Mouse (Mus musculus) stomach, postnatal 0 days (tissue): ENCODE results near the gene Hoxb3. TPM values are rescaled to one million over a fixed set of nuclear protein-coding genes. Genes with fewer than 3 reads are reported as not detected.

Source experiments
- ATAC-seq: fragments of 200-750 bp; cut with Nextera tagmentation; 2 replicates; pipeline ENCODE4 v1.8.0; 2017; ENCODE audit not compliant: low FRiP score, low TSS enrichment
- DNase-seq: peaks from one replicate; pipeline ENCODE4 v3.0.0-alpha.2; 2016; ENCODE audit warnings: low spot score
- H3K27ac ChIP-seq: fragments of 300-500 bp; sonication (generic); replicated peaks from 2 replicates; pipeline ENCODE4 v1.5.1; 2014; ENCODE audit warnings: mild to moderate bottlenecking, control low read depth
- H3K27me3 ChIP-seq: fragments of 300-500 bp; sonication (generic); 2 replicates; pipeline ENCODE4 v1.6.1; 2014; ENCODE audit warnings: low read length; ENCODE audit not compliant: control insufficient read depth, insufficient read depth
- H3K36me3 ChIP-seq: fragments of 300-500 bp; sonication (generic); 2 replicates; pipeline ENCODE4 v1.6.1; 2014; ENCODE audit warnings: low read length, mixed read lengths; ENCODE audit not compliant: control insufficient read depth, insufficient read depth
- H3K4me1 ChIP-seq: fragments of 300-500 bp; sonication (generic); replicated peaks from 2 replicates; pipeline ENCODE4 v1.6.1; 2014; ENCODE audit warnings: antibody characterized with exemption; ENCODE audit not compliant: control insufficient read depth, insufficient read depth
- H3K4me2 ChIP-seq: fragments of 300-500 bp; sonication (generic); replicated peaks from 2 replicates; pipeline ENCODE4 v1.6.1; 2014; ENCODE audit warnings: low read depth, mild to moderate bottlenecking, control low read depth, moderate library complexity
- H3K4me3 ChIP-seq: fragments of 300-500 bp; sonication (generic); 2 replicates; pipeline ENCODE4 v1.5.1; 2014; ENCODE audit warnings: low read depth, low read length, control low read depth
- H3K9ac ChIP-seq: fragments of 300-500 bp; sonication (generic); 2 replicates; pipeline ENCODE4 v1.6.1; 2014; ENCODE audit warnings: mild to moderate bottlenecking, low read length, control low read depth, mixed read lengths
- H3K9me3 ChIP-seq: fragments of 300-500 bp; sonication (generic); 2 replicates; pipeline ENCODE4 v1.6.1; 2016; ENCODE audit warnings: low read length; ENCODE audit not compliant: control insufficient read depth
- CTCF ChIP-seq: IDR thresholded peaks from 2 replicates; pipeline ENCODE4 v1.5.1; 2016; ENCODE audit warnings: antibody characterized with exemption, low read depth, mild to moderate bottlenecking, moderate library complexity
- EP300 ChIP-seq: optimal IDR thresholded peaks from 2 replicates; pipeline ENCODE3; 2016; ENCODE audit warnings: antibody characterized with exemption
- WGBS: fragments of 180-500 bp; shearing (Covaris S2); extraction: QIAGEN DNeasy Blood & Tissue Kit; methylation state at CpG from one replicate; pipeline ENCODE4 v1.1.7; 2014; 5-methylcytosine and 5-hydroxymethylcytosine counted together
- polyA plus RNA-seq: library from polyadenylated mRNA; unstranded; fragments of >200 nt; fragmentation: Nextera tagmentation; extraction: Ambion mirVana; gene quantifications from 2 replicates; pipeline ENCODE4 v1.2.1, GENCODE M21; 2015

The Hoxb3 gene
- polyA plus RNA-seq = 0.94 and 0.97 TPM in 2 replicates

GRCm38 (mm10) chr11:96323154-96323553, at the start of gene Hoxb3:
Hoxb3 (plus strand) TSS chr11:96323326.
- ATAC-seq = no peak
- no peak for DNase-seq
- WGBS = 32% methylated on average over 10 of the region's 10 CpGs
- H3K27me3 ChIP-seq = no peaks in the 10 kb centered on the region; the same call in 1 of the 2 replicates
- no peaks in the 10 kb centered on the region for H3K9me3 ChIP-seq
- H3K4me2 ChIP-seq = peak within 1 kb of the TSS; percentile 64
- H3K36me3 ChIP-seq = no peaks in the 10 kb centered on the region
- H3K4me3 ChIP-seq = peak within 1 kb of the TSS; percentile 24
- H3K27ac ChIP-seq = peak within 1 kb of the TSS; percentile 84
- H3K9ac ChIP-seq = peak within 1 kb of the TSS; percentile 53
- H3K4me1 ChIP-seq = no peaks in the 10 kb centered on the region
- TF ChIP-seq CTCF (no peak), EP300 (no peak)

- no peak for ATAC-seq
- no peak overlapping the region for H3K4me2 ChIP-seq
- 19% methylated on average over 10 of the region's 10 CpGs for WGBS
These were observed 48.7 kb upstream of the Hoxb3 start for GRCm38 (mm10) chr11:96274428-96274827.

GRCm38 (mm10) chr11:96275896-96276295, 47.2 kb upstream of the Hoxb3 start:
- no peak overlapping the region for H3K27ac ChIP-seq
- TF ChIP-seq CTCF (no peak), EP300 (no peak)
- no peaks in the 10 kb centered on the region for H3K36me3 ChIP-seq
- H3K9ac ChIP-seq = no peak overlapping the region
- H3K4me3 ChIP-seq = no peak overlapping the region
- no peaks in the 10 kb centered on the region for H3K9me3 ChIP-seq
- H3K4me2 ChIP-seq = no peak overlapping the region
- peaks cover 46% of the 10 kb centered on the region for H3K27me3 ChIP-seq
- DNase-seq (no peak), ATAC-seq (no peak)
- 22% methylated on average over 4 of the region's 4 CpGs for WGBS
- no peaks in the 10 kb centered on the region; the same call in 1 of the 2 replicates for H3K4me1 ChIP-seq

More at GRCm38 (mm10) chr11:96274428-96274827, 48.7 kb upstream of the Hoxb3 start:
- Histone ChIP-seq H3K27me3 (peaks cover 46% of the 10 kb centered on the region), H3K4me3 (no peak overlapping the region), H3K27ac (no peak overlapping the region), H3K9me3 (no peaks in the 10 kb centered on the region), H3K4me1 (no peaks in the 10 kb centered on the region; the same call in 1 of the 2 replicates), H3K36me3 (no peaks in the 10 kb centered on the region), H3K9ac (no peak overlapping the region)
- TF ChIP-seq CTCF (no peak), EP300 (no peak)
- DNase-seq = no peak

- H3K27me3 ChIP-seq = peaks cover 41% of the 10 kb centered on the region
- no peak for ATAC-seq
- no peaks in the 10 kb centered on the region for H3K36me3 ChIP-seq
- H3K9ac ChIP-seq = no peak overlapping the region
- H3K4me1 ChIP-seq = no peaks in the 10 kb centered on the region
- WGBS = 10% methylated on average over 35 of the region's 35 CpGs
- no peak for DNase-seq
- H3K9me3 ChIP-seq = no peaks in the 10 kb centered on the region
- H3K4me2 ChIP-seq = no peak overlapping the region
- no peak overlapping the region for H3K4me3 ChIP-seq
- TF ChIP-seq CTCF = no peak
- no peak for TF ChIP-seq EP300
- H3K27ac ChIP-seq = no peak overlapping the region
These were observed 45.7 kb upstream of the Hoxb3 start for GRCm38 (mm10) chr11:96277151-96278044.

GRCm38 (mm10) chr11:96278324-96278723, 44.8 kb upstream of the Hoxb3 start:
- Histone ChIP-seq H3K4me3 (peak overlapping the region; percentile 10; the same call in 1 of the 2 replicates), H3K9me3 (no peaks in the 10 kb centered on the region), H3K36me3 (no peaks in the 10 kb centered on the region), H3K27ac (no peak overlapping the region), H3K4me1 (no peaks in the 10 kb centered on the region), H3K27me3 (peaks cover 34% of the 10 kb centered on the region), H3K9ac (no peak overlapping the region), H3K4me2 (no peak overlapping the region)
- no peak for ATAC-seq
- WGBS = 32% methylated on average over 14 of the region's 14 CpGs
- no peak for DNase-seq
- TF ChIP-seq EP300 = no peak
- TF ChIP-seq CTCF = no peak

- H3K4me2 ChIP-seq = no peak overlapping the region
- no peaks in the 10 kb centered on the region for H3K4me1 ChIP-seq
- no peak overlapping the region for H3K27ac ChIP-seq
- DNase-seq (peak; percentile 89), ATAC-seq (peak; percentile 74)
- WGBS = under 1% methylated on average over 9 of the region's 9 CpGs
- H3K27me3 ChIP-seq = peaks cover 34% of the 10 kb centered on the region
- TF ChIP-seq CTCF = peak; percentile 94
- TF ChIP-seq EP300 = no peak
- no peaks in the 10 kb centered on the region for H3K9me3 ChIP-seq
- H3K4me3 ChIP-seq = peak overlapping the region; percentile 10; the same call in 1 of the 2 replicates
- H3K36me3 ChIP-seq = no peaks in the 10 kb centered on the region
- H3K9ac ChIP-seq = no peak overlapping the region
These were observed 44.4 kb upstream of the Hoxb3 start for GRCm38 (mm10) chr11:96278773-96279172.
